Mouse (Mus musculus) bone marrow, adult 2 months (tissue): ENCODE measurements around the gene Car14.

Experiments used
- CTCF ChIP-seq: fragments of 200-500 bp; IDR thresholded peaks from 2 replicates; pipeline ENCODE4 v1.5.1; 2011; ENCODE audit warnings: low read length, control low read depth; ENCODE audit not compliant: control insufficient read depth, insufficient read depth
- POLR2A ChIP-seq: fragments of 200-500 bp; IDR thresholded peaks from 2 replicates; pipeline ENCODE4 v1.6.1; 2011; ENCODE audit warnings: low read depth, mild to moderate bottlenecking, control low read depth, low read length, borderline replicate concordance; ENCODE audit not compliant: control insufficient read depth

DNA sequence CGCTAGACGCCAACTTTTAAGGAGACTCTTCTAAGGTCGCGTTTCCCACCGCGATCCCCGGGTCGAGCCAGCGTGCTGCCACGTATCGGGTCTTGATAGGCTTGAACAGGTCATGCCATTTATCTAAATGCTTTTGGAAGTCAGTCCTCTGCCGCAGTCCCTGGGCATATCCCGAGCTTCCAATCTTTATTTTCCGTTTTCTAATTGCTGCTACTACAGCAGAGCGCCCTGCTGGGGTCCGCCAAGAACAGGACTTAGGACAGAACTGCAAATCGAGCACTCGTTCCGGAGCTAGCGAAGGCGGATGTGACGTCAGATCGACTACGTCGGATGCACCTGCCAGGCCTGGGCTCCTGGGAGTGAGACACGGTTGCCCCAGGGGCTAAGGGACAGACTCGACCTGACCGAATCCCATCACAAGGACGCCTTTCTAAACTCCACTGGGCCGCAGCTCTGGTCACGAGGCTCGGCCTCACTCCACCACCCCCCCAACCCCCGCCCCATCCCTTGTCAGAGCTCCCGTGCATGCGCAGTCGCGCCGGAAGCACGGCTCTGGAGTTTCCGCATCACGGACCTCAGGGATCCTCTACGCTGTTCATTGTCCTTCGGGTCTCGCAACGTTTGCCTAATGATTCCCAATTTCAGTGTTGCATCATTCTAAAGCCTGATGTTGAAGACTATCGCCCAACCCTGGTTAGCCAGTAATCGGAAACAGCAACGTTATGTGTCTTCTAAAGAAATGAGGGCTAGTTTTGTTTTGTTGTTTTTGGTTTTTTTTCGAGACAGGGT is 46.5 kb upstream of the Car14 start:
- no peak for TF ChIP-seq CTCF
- peak; percentile 78 for TF ChIP-seq POLR2A
